Mouse (Mus musculus) stomach, postnatal 0 days (tissue): ENCODE results near the gene Gpha2. TPM values are rescaled to one million over a fixed set of nuclear protein-coding genes. Genes with fewer than 3 reads are reported as not detected.

Experiments
- ATAC-seq: fragments of 200-750 bp; cut with Nextera tagmentation; 2 replicates; pipeline ENCODE4 v1.8.0; 2017; ENCODE audit not compliant: low FRiP score, low TSS enrichment
- DNase-seq: peaks from one replicate; pipeline ENCODE4 v3.0.0-alpha.2; 2016; ENCODE audit warnings: low spot score
- H3K27ac ChIP-seq: fragments of 300-500 bp; sonication (generic); replicated peaks from 2 replicates; pipeline ENCODE4 v1.5.1; 2014; ENCODE audit warnings: mild to moderate bottlenecking, control low read depth
- H3K27me3 ChIP-seq: fragments of 300-500 bp; sonication (generic); 2 replicates; pipeline ENCODE4 v1.6.1; 2014; ENCODE audit warnings: low read length; ENCODE audit not compliant: control insufficient read depth, insufficient read depth
- H3K36me3 ChIP-seq: fragments of 300-500 bp; sonication (generic); 2 replicates; pipeline ENCODE4 v1.6.1; 2014; ENCODE audit warnings: low read length, mixed read lengths; ENCODE audit not compliant: control insufficient read depth, insufficient read depth
- H3K4me1 ChIP-seq: fragments of 300-500 bp; sonication (generic); replicated peaks from 2 replicates; pipeline ENCODE4 v1.6.1; 2014; ENCODE audit warnings: antibody characterized with exemption; ENCODE audit not compliant: control insufficient read depth, insufficient read depth
- H3K4me2 ChIP-seq: fragments of 300-500 bp; sonication (generic); replicated peaks from 2 replicates; pipeline ENCODE4 v1.6.1; 2014; ENCODE audit warnings: low read depth, mild to moderate bottlenecking, control low read depth, moderate library complexity
- H3K4me3 ChIP-seq: fragments of 300-500 bp; sonication (generic); 2 replicates; pipeline ENCODE4 v1.5.1; 2014; ENCODE audit warnings: low read depth, low read length, control low read depth
- H3K9ac ChIP-seq: fragments of 300-500 bp; sonication (generic); 2 replicates; pipeline ENCODE4 v1.6.1; 2014; ENCODE audit warnings: mild to moderate bottlenecking, low read length, control low read depth, mixed read lengths
- H3K9me3 ChIP-seq: fragments of 300-500 bp; sonication (generic); 2 replicates; pipeline ENCODE4 v1.6.1; 2016; ENCODE audit warnings: low read length; ENCODE audit not compliant: control insufficient read depth
- CTCF ChIP-seq: IDR thresholded peaks from 2 replicates; pipeline ENCODE4 v1.5.1; 2016; ENCODE audit warnings: antibody characterized with exemption, low read depth, mild to moderate bottlenecking, moderate library complexity
- EP300 ChIP-seq: optimal IDR thresholded peaks from 2 replicates; pipeline ENCODE3; 2016; ENCODE audit warnings: antibody characterized with exemption
- WGBS: fragments of 180-500 bp; shearing (Covaris S2); extraction: QIAGEN DNeasy Blood & Tissue Kit; methylation state at CpG from one replicate; pipeline ENCODE4 v1.1.7; 2014; 5-methylcytosine and 5-hydroxymethylcytosine counted together
- polyA plus RNA-seq: library from polyadenylated mRNA; unstranded; fragments of >200 nt; fragmentation: Nextera tagmentation; extraction: Ambion mirVana; gene quantifications from 2 replicates; pipeline ENCODE4 v1.2.1, GENCODE M21; 2015

Gene Gpha2
- polyA plus RNA-seq, 1 experiment from 2014 or later: 0.17 TPM

DNA sequence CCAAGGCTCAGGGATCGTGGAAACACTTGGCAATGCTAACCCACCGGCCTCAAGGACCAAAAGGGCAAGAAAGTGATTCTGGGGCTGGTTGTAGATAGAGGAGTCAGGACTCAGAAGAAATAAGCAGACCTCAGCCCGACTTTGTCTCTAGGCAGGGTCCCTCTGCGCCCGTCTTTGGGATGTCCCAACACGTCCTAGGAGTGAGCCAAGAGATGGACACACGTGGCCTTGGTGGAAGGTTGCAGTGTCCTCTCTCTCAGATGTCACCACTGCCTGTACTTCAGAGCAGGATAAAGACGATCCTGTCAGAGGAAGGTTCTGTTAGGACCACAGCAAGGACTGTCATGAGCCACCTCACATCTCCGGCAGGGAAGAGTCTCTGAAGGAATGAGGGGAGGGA is 44.5 kb downstream of the Gpha2 start:
- no peak for TF ChIP-seq CTCF
- no peak for TF ChIP-seq EP300
- Histone ChIP-seq H3K9me3 (no peaks in the 10 kb centered on the region), H3K36me3 (no peaks in the 10 kb centered on the region), H3K4me2 (no peak overlapping the region), H3K9ac (no peak overlapping the region), H3K4me1 (no peaks in the 10 kb centered on the region), H3K27ac (no peak overlapping the region), H3K27me3 (no peaks in the 10 kb centered on the region), H3K4me3 (no peak overlapping the region)
- 57% methylated on average over 9 of the region's 9 CpGs for WGBS
- no peak for DNase-seq
- ATAC-seq: no peak

DNA sequence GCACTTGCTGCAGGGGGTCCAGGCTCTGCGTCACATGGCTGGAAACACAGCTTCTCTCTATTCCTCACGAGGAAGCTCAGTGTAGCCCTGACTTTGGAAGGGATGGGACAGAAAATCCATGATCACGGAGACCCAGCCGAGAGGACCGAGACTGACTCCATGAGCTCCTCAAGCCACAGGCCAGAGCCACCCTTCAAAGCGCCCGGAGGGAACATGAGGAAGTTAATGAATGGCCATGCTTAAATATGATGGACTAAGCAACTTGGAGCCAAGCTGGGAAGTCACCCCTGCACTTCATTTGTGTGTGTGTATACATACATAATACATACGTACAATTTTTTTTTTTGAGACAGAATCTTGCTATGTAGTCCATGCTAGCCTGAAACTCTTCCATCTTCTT is 45.0 kb downstream of the Gpha2 start:
- Histone ChIP-seq H3K4me1 (no peaks in the 10 kb centered on the region), H3K27me3 (no peaks in the 10 kb centered on the region), H3K4me3 (no peak overlapping the region), H3K4me2 (no peak overlapping the region), H3K9me3 (no peaks in the 10 kb centered on the region), H3K27ac (no peak overlapping the region), H3K9ac (no peak overlapping the region), H3K36me3 (no peaks in the 10 kb centered on the region)
- ATAC-seq (no peak), DNase-seq (peak; percentile 29)
- no peak for TF ChIP-seq EP300
- no peak for TF ChIP-seq CTCF
- 30% methylated on average over 8 of the region's 8 CpGs for WGBS

DNA sequence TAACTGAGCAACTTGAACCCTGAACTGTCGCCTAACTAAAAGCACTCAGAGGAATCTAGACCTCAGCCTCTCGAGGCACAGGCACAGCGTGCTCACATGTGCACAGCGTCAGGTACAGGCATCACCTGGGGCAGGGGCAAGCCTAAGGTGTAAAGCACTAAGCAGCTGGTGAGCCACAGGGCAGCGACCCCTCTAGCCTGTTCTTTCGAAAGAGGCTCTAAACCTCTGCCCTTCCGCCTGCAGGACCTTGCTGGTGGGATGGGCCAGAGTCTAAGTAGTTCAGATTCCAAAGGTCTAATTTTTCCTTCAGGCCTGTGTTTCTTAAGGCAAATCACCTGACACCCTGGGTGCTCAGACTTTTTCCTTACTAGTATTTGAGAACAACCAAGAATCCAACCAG is 45.9 kb downstream of the Gpha2 start:
- DNase-seq: peak; percentile 29
- no peak overlapping the region for H3K4me3 ChIP-seq
- 0 out of 2 replicates have a peak overlapping the region, but pooled peaks have one; percentile 1 for H3K27ac ChIP-seq
- H3K9ac ChIP-seq: no peak overlapping the region
- H3K4me1 ChIP-seq: no peaks in the 10 kb centered on the region
- H3K27me3 ChIP-seq: no peaks in the 10 kb centered on the region
- no peaks in the 10 kb centered on the region for H3K9me3 ChIP-seq
- no peak overlapping the region for H3K4me2 ChIP-seq
- TF ChIP-seq EP300 (no peak), CTCF (no peak)
- no peak for ATAC-seq
- WGBS: 60% methylated on average over 7 of the region's 7 CpGs
- no peaks in the 10 kb centered on the region for H3K36me3 ChIP-seq

DNA sequence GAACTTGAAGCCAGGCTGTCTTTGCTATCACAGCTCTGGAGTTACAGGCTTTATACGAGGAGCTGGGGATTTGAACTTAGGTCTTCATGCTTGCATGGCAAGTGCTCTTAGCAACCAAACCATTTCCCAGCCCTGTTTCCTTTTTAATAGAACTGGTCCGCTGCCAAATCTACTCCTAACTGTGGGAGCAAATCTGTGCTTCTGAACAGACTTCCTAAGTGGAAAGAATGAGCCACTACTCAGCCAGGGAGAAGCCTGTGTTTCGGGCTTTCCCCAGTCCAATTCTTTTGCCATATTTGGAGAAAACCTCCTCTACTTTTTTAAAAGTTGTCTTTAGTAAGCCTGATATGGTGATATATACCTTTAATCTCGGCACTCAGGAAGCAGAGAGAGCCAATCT is 46.6 kb downstream of the Gpha2 start:
- no peak overlapping the region; the same call in 1 of the 2 replicates for H3K27ac ChIP-seq

DNA sequence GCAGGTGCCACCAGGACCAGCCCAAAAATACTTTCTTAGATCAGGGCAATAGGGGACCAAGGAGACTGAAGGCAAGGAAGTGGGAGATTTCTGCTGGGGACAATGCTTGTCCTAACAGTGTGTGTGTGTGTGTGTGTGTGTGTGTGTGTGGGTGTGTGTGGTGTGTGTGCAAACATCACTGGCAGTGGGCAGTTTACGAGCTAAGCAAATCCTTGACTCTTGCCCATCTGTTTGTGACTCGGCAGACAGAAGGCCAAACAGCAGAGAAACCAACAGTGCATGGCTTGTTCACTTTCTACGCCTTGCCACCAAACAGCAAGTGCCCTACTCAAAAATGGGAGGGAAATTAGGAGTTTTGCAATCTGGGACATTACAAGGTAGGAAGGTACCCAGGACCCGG is 47.4 kb downstream of the Gpha2 start:
- no peaks in the 10 kb centered on the region for H3K9me3 ChIP-seq
- no peaks in the 10 kb centered on the region for H3K36me3 ChIP-seq
- peaks cover under 1% of the 10 kb centered on the region; the same call in 1 of the 2 replicates for H3K4me1 ChIP-seq
- no peaks in the 10 kb centered on the region for H3K27me3 ChIP-seq
- 62% methylated on average over 4 of the region's 4 CpGs for WGBS
- ATAC-seq: no peak
- no peak overlapping the region for H3K9ac ChIP-seq
- no peak overlapping the region for H3K4me2 ChIP-seq
- no peak for TF ChIP-seq EP300
- DNase-seq: no peak
- H3K27ac ChIP-seq: no peak overlapping the region
- no peak overlapping the region for H3K4me3 ChIP-seq

More for the DNA sequence above, 46.6 kb downstream of the Gpha2 start:
- Histone ChIP-seq H3K4me1 (no peaks in the 10 kb centered on the region), H3K27me3 (no peaks in the 10 kb centered on the region), H3K4me3 (no peak overlapping the region), H3K36me3 (no peaks in the 10 kb centered on the region), H3K9ac (no peak overlapping the region), H3K4me2 (no peak overlapping the region), H3K9me3 (no peaks in the 10 kb centered on the region)
- no peak for ATAC-seq
- DNase-seq: no peak
- 58% methylated on average over 4 of the region's 4 CpGs for WGBS
- TF ChIP-seq CTCF (no peak), EP300 (no peak)

DNA sequence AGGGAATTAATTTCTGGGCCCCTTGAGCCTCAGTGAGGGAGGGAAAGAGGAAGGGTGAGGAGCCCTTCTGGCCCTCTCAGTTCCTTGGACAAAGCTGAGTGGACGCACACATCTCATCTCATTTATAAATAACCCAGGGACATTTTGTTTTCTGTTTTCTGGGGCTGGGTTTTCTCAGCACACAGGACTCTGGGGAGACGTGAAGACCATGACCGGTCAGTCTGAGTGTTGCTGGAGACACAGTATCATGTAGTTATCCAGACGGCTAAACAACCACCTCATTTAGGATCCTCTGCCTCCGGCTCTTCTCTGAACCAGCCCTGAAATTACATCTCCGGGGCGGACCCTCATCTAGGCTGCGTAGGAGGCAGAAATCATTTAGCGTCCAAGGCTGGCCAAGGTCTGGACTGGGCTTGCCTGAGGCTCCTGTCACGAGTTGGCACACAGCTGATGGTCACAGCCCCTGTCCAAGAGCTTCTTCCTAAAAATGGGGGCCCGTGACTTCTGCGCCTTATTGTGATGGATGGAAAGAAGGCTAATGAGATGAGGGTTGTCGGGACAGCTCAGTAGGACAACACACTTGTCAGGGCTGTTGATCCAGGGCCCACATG is 47.9 kb downstream of the Gpha2 start:
- H3K27ac ChIP-seq: no peak overlapping the region
- WGBS: 85% methylated on average over 13 of the region's 13 CpGs

More for the DNA sequence above, 47.9 kb downstream of the Gpha2 start:
- H3K4me1 ChIP-seq: peaks cover 4% of the 10 kb centered on the region
- no peaks in the 10 kb centered on the region for H3K27me3 ChIP-seq
- no peak for ATAC-seq
- H3K36me3 ChIP-seq: no peaks in the 10 kb centered on the region
- TF ChIP-seq EP300 (no peak), CTCF (no peak)
- DNase-seq: no peak
- no peaks in the 10 kb centered on the region for H3K9me3 ChIP-seq
- no peak overlapping the region for H3K4me2 ChIP-seq
- no peak overlapping the region for H3K9ac ChIP-seq
- no peak overlapping the region for H3K4me3 ChIP-seq
